Mouse (Mus musculus) bone marrow macrophage, adult 2 months (primary cell): ENCODE results near the gene Sardh. TPM values are rescaled to one million over a fixed set of nuclear protein-coding genes. Genes with fewer than 3 reads are reported as not detected.

Experiments
- H3K27ac ChIP-seq: 2 replicates; pipeline ENCODE4 v1.5.1; 2012; ENCODE audit warnings: low read depth, low read length; ENCODE audit not compliant: insufficient read depth
- H3K4me1 ChIP-seq: 2 replicates; pipeline ENCODE4 v1.6.1; 2012; ENCODE audit warnings: low read length; ENCODE audit not compliant: control insufficient read depth, insufficient read depth
- H3K4me3 ChIP-seq: 2 replicates; pipeline ENCODE4 v1.5.1; 2012; ENCODE audit warnings: mild to moderate bottlenecking, low read length, moderate library complexity; ENCODE audit not compliant: insufficient read depth
- CTCF ChIP-seq: IDR thresholded peaks from 2 replicates; pipeline ENCODE4 v1.5.1; 2012; ENCODE audit warnings: low read depth, mild to moderate bottlenecking, low read length, moderate library complexity
- POLR2A ChIP-seq: IDR thresholded peaks from 2 replicates; pipeline ENCODE4 v1.6.1; 2012; ENCODE audit warnings: mild to moderate bottlenecking, low read depth, low read length, borderline replicate concordance
- polyA plus RNA-seq: library from polyadenylated mRNA; stranded (reverse); fragments of >200 nt; gene quantifications from 2 replicates; pipeline ENCODE4 v1.2.4, GENCODE M21; 2012; ENCODE audit not compliant: missing spikeins, insufficient read depth, insufficient read length

Gene Sardh
- polyA plus RNA-seq, 1 experiment, result not detected

DNA sequence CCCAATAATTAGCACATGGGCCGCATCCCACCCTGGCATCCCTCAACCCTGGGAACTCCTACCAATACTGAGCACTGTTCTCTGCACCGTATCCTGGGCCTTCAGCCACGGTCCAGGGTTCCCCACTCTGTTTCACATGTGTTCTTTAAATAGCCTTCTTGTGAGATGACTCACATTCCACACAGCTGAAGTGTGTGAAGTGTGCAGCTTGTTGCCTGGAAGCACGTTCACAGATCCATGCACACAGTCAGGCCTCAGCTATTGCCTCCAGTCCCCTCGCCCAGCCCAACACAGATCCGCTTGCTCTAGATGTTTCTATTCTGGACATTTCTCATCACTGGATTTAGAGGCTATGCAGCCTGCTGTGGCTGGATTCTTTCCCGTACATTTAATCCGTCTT lies 69.0 kb downstream of the Sardh start:
- Histone ChIP-seq H3K27ac (no peak overlapping the region), H3K4me1 (no peaks in the 10 kb centered on the region), H3K4me3 (no peak overlapping the region)
- TF ChIP-seq POLR2A (no peak), CTCF (no peak)

DNA sequence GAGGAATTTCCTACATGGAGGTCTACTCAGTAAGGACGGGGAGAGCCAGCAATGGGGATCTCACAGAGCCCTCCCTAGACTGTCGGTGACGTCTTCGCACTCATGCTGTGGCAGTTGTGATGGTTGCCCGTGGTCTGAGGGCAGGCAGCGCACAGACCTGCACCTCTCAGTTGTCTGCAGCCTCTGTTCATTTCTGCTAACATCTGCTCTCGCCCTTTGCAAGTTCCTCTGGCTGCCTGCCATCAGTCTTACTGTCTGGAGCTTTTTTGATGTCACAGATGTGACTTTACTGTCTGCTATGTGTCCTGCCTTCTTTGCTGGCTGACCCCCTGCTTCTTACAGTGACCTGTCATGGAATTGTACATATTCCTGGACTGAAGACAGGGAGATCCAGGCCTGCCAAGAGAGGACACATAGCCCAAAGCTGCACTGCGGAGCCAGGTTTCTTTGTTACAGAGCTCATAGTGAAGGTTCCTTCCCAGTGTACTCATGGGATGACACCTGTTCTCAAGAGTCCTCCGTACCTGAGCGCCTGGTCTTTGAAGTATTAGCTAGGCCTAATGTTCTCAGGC lies 72.4 kb downstream of the Sardh start:
- TF ChIP-seq CTCF, result no peak
- no peak for TF ChIP-seq POLR2A
- no peak overlapping the region for H3K4me3 ChIP-seq
- H3K4me1 ChIP-seq, result no peaks in the 10 kb centered on the region
- no peak overlapping the region for H3K27ac ChIP-seq

DNA sequence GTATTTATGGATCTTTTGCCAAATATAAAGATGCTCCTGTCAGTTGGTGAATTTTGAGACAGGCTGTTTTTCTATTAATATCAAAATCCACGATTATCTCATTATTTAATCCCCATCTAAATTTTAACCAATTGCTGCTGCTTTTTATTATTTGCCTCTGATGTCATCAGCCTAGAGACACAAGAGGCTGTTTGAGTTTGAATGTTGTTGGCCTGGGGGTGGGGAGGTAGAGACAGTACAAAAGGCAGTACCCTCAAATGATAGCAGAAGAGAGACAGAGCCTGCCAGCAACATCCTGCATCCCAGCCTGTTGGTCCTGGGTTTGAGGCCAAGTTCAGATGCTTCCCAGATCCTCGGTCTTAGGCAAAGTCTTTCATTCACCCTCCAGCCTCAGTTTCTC lies 73.9 kb downstream of the Sardh start:
- TF ChIP-seq CTCF (no peak), POLR2A (no peak)
- Histone ChIP-seq H3K4me3 (no peak overlapping the region), H3K27ac (no peak overlapping the region), H3K4me1 (no peaks in the 10 kb centered on the region)

DNA sequence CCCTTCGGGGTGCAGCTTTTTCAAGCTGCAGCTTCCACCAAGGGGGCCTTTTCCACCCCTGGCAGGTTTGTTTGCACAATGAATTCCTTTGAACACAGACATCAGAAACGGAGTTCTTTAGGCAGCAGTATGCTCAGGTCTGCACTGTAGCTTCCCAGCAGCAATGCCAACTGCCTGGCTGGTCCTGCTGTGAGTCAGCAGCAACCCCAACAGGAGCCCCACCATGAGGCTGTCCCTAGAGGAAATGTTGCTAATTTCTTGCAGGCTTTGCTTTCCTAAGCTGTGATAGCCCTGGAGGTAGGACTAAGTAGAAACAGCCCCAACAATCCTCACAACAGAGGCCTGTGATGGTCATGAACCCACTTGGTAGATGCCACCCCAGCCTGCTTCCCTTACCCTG lies 81.1 kb downstream of the Sardh start:
- no peak overlapping the region for H3K27ac ChIP-seq
- H3K4me3 ChIP-seq, result no peak overlapping the region
- TF ChIP-seq CTCF (no peak), POLR2A (no peak)
- no peaks in the 10 kb centered on the region for H3K4me1 ChIP-seq

DNA sequence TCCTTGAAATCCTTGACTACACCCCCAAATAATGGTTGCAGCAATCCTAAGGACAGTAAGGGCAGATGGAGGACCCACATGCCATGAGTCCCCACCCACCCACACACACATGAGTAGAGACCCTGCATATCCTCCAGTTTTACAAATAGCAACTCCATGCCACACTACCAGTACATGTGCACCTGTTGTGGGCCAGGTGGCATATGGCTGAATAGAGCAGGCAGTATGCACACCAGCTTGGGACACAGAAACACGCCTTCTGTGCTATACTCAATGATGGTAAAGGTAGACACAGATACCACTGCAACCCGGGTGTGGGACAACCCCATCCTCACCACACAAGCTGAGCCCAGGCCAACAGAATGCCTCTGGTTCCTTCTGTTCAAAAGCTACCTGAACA lies 82.1 kb downstream of the Sardh start:
- Histone ChIP-seq H3K4me3 (no peak overlapping the region), H3K4me1 (no peaks in the 10 kb centered on the region), H3K27ac (no peak overlapping the region)
- no peak for TF ChIP-seq POLR2A
- no peak for TF ChIP-seq CTCF

DNA sequence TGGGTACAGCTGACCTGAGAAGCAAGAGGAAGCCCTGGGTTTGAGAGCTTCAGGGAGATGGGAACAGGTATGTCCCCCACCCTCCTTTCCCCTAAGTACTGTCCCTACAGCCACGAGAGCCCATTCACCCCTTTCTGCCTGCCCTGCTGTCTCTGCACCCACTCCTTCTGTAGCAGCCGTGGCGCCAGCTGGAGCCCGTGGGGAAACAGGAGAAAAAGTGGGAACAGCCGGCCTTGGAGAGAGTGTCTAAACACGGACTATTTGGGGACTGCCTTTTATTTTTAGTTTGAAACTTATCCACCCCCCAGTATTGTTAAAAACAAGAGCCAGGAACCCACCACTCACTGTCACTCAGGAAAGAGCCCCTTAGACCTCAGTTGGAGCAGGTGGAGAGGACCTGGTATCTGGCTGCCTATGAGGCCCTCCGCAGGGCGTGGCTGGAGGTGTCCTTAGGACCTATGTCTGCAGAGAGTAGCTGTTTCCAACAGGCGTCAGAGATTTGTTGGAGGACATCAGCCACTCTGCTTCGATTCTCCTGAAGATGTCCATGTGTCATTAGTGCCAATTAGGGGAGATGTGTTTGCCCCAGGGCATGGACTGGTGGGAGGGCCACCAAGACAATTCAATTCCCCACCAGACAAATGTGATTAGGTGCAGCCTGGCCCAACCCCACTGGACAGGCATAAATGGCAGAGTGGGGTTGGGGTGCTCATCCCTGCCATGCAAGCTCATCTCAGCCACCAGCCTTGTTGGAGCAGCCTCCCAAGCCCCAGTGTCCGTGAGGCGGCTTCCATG lies 83.1 kb downstream of the Sardh start, which contains the start of gene Dbh:
Gene Dbh, plus strand, starts transcription at position 438 of the 795 bp plus-strand sequence.
- H3K27ac ChIP-seq, result no peak within 1 kb of the TSS
- H3K4me3 ChIP-seq, result no peak within 1 kb of the TSS
- TF ChIP-seq POLR2A (no peak), CTCF (no peak)
- no peaks in the 10 kb centered on the region for H3K4me1 ChIP-seq

DNA sequence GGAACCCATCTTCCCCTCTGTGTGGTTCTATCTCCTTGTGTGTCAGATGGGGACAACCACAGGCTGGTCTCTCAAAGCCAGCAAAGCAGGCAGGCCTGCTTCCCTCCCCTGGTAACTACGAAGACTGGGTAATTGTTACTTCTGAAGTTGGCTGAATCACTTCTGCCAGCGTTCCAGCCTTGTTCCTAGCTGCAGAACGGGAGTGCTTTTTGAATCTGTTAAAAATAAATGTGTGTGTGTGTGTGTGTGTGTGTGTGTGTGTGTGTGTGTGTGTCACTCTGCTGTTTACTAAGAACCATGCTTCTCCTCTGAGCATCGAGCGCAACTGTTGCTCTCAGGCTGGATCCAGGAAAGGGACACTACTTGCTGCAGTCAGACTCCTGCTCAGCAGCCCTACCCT lies 84.3 kb downstream of the Sardh start:
- TF ChIP-seq POLR2A (no peak), CTCF (no peak)
- Histone ChIP-seq H3K4me1 (no peaks in the 10 kb centered on the region), H3K4me3 (no peak overlapping the region), H3K27ac (no peak overlapping the region)

DNA sequence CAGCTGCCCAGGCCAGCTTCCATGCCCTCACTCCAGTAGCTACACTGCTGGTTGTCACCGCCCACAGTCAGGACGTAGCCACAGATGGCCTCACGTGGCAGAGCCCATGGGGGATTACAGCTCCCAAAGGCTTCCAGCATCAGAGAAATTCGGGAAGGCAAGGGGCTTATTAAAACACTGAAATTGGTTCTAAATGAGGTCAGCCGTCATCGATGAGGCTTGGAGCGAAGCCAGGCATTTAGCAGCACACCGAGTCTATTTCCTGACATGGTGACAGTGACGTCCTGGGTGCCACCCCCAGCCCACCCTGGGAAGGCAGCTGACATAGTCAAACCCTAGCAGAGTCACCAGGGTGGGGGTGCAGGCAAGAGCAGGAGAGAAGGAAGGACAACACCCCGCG lies 85.5 kb downstream of the Sardh start:
- H3K4me1 ChIP-seq, result no peaks in the 10 kb centered on the region
- no peak overlapping the region for H3K27ac ChIP-seq
- TF ChIP-seq CTCF (no peak), POLR2A (no peak)
- H3K4me3 ChIP-seq, result no peak overlapping the region

DNA sequence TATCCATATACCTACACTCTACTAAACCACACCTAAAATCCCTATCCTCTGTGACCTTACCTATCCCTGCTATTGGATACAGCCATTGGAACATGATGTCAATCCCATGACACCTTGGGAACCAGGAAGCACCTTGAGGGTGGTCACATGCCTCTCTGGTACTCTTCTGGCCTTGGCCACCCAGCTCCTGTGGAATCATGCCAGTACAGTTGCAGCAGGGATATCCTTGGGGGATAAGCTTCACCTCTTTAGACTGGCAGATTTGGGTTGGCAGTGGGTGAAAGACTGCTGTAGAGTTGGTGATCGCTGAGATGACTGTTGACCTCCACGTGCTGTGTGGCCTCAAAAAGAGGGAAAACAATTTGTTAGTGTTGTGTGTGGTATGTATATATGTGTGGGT lies 86.6 kb downstream of the Sardh start:
- Histone ChIP-seq H3K4me1 (no peaks in the 10 kb centered on the region), H3K4me3 (no peak overlapping the region), H3K27ac (no peak overlapping the region)
- no peak for TF ChIP-seq POLR2A
- TF ChIP-seq CTCF, result no peak

DNA sequence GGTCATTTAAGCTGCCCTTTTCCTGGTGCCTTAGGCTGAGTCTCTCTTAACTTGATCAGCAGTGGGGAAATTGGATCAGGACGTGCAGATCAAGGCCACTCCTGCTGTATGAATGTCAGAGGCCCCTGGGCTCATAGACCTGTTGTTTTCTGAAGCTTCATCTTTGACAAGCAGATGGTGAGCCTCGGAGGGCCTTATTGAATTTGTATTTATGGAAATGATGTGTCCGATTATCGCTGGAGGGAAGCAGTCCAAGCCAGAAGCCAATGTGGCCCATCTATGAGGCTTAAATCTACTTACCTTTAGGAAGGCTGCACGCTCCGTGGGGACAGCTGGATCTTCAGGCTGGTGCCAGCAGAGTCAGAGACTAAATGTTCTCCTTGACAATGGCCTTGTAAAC lies 91.5 kb downstream of the Sardh start:
- Histone ChIP-seq H3K4me3 (no peak overlapping the region), H3K4me1 (no peaks in the 10 kb centered on the region), H3K27ac (no peak overlapping the region)
- TF ChIP-seq POLR2A (no peak), CTCF (no peak)
